Mouse (Mus musculus) CH12.LX (cell line): ENCODE measurements at regions not wholly inside any gene's neighbourhood (a gene's known extent, or its start where the extent isn't known, plus 50 kb on each side); places are given as distances from the start of the nearest gene placed in this dataset.

Experiments used
- DNase-seq: peaks from one replicate; pipeline ENCODE4 v3.0.0-alpha.2; 2013; ENCODE audit errors: extremely low read depth
- H3K27ac ChIP-seq: 2 replicates; pipeline ENCODE4 v1.5.1; 2012; ENCODE audit warnings: low read depth, mild to moderate bottlenecking, control low read depth, moderate library complexity; ENCODE audit not compliant: insufficient read depth
- H3K27me3 ChIP-seq: replicated peaks from 2 replicates; pipeline ENCODE3; 2012; ENCODE audit warnings: inconsistent platforms
- H3K36me3 ChIP-seq, 2 experiments: replicated peaks in 1 of 2; 2 replicates each; pipeline versions ENCODE3 to v1.6.1; 2012; ENCODE audit warnings: inconsistent platforms in 1 of 2, low read length in 1 of 2, mild to moderate bottlenecking in 1 of 2, mixed read lengths in 1 of 2, moderate library complexity in 1 of 2; ENCODE audit not compliant: control insufficient read depth in 1 of 2, insufficient read depth in 1 of 2
- H3K4me1 ChIP-seq, 2 experiments: 2 replicates each; pipeline ENCODE4 v1.6.1; 2012; ENCODE audit warnings: inconsistent platforms in 1 of 2, moderate library complexity in 1 of 2; ENCODE audit not compliant: insufficient read depth in 2 of 2, control insufficient read depth in 1 of 2
- H3K4me2 ChIP-seq: 2 replicates; pipeline ENCODE4 v1.6.1; 2012; ENCODE audit warnings: low read depth, mild to moderate bottlenecking, control low read depth; ENCODE audit not compliant: poor library complexity, insufficient read depth, severe bottlenecking
- H3K4me3 ChIP-seq, 3 experiments: fragments of 150-350 bp in 1 of 3; sonication (generic) in 1 of 3; replicated peaks in 1 of 3; 2 replicates each; pipeline versions ENCODE3 to v1.5.1; 2011 to 2012; ENCODE audit warnings: low read depth in 2 of 3, low read length in 2 of 3, mild to moderate bottlenecking in 2 of 3, moderate library complexity in 2 of 3, control low read depth in 1 of 3, improper control_type of control experiment in 1 of 3, inconsistent platforms in 1 of 3, mixed read lengths in 1 of 3; ENCODE audit not compliant: poor library complexity in 1 of 3
- H3K79me2 ChIP-seq: replicated peaks from 2 replicates; pipeline ENCODE4 v1.6.1; 2012; ENCODE audit warnings: mild to moderate bottlenecking, moderate library complexity; ENCODE audit not compliant: control insufficient read depth, poor library complexity, insufficient read depth, severe bottlenecking; ENCODE audit errors: extremely low read depth
- H3K9ac ChIP-seq: 2 replicates; pipeline ENCODE4 v1.6.1; 2012; ENCODE audit warnings: low read depth, mild to moderate bottlenecking, control low read depth, moderate library complexity; ENCODE audit not compliant: insufficient read depth
- H3K9me3 ChIP-seq: replicated peaks from 2 replicates; pipeline ENCODE3; 2012; ENCODE audit warnings: low read length, inconsistent platforms, mixed read lengths
- BHLHE40 ChIP-seq: IDR thresholded peaks from 2 replicates; pipeline ENCODE4 v1.6.1; 2011; ENCODE audit warnings: mild to moderate bottlenecking, low read depth, low read length, improper control_type of control experiment
- CHD1 ChIP-seq: IDR thresholded peaks from 2 replicates; pipeline ENCODE4 v1.6.1; 2012; ENCODE audit warnings: low read depth, low read length, improper control_type of control experiment, inconsistent platforms
- CHD2 ChIP-seq: IDR thresholded peaks from 2 replicates; pipeline ENCODE4 v1.6.1; 2011; ENCODE audit warnings: low read length, improper control_type of control experiment
- ELF1 ChIP-seq: IDR thresholded peaks from 2 replicates; pipeline ENCODE4 v1.6.1; 2014; ENCODE audit warnings: low read depth, mild to moderate bottlenecking, inconsistent platforms, low read length, improper control_type of control experiment
- EP300 ChIP-seq: IDR thresholded peaks from 2 replicates; pipeline ENCODE4 v1.6.1; 2011; ENCODE audit warnings: low read length, improper control_type of control experiment
- ETS1 ChIP-seq: conservative IDR thresholded peaks from 2 replicates; pipeline ENCODE4 v1.6.1; 2012; ENCODE audit warnings: low read depth, mild to moderate bottlenecking, inconsistent platforms, low read length, improper control_type of control experiment, moderate library complexity
- HCFC1 ChIP-seq: IDR thresholded peaks from 2 replicates; pipeline ENCODE4 v1.6.1; 2012; ENCODE audit warnings: low read depth, mild to moderate bottlenecking, inconsistent platforms, low read length, improper control_type of control experiment
- JUN ChIP-seq: IDR thresholded peaks from 2 replicates; pipeline ENCODE4 v1.6.1; 2011; ENCODE audit warnings: low read depth, mild to moderate bottlenecking, low read length, improper control_type of control experiment, moderate library complexity; ENCODE audit not compliant: insufficient read depth
- JUND ChIP-seq: conservative IDR thresholded peaks from 2 replicates; pipeline ENCODE4 v1.6.1; 2011; ENCODE audit warnings: low read depth, low read length, improper control_type of control experiment
- KAT2A ChIP-seq: IDR thresholded peaks from 2 replicates; pipeline ENCODE4 v1.6.1; 2012; ENCODE audit warnings: low read length, improper control_type of control experiment, inconsistent platforms; ENCODE audit not compliant: insufficient replicate concordance
- MAFK ChIP-seq: IDR thresholded peaks from 2 replicates; pipeline ENCODE4 v1.6.1; 2011; ENCODE audit warnings: low read length, improper control_type of control experiment; ENCODE audit not compliant: insufficient replicate concordance
- MAX ChIP-seq: IDR thresholded peaks from 2 replicates; pipeline ENCODE4 v1.6.1; 2011; ENCODE audit warnings: low read length, improper control_type of control experiment
- MAZ ChIP-seq: IDR thresholded peaks from 2 replicates; pipeline ENCODE4 v1.6.1; 2012; ENCODE audit warnings: low read depth, mild to moderate bottlenecking, inconsistent platforms, low read length, improper control_type of control experiment, moderate library complexity
- MEF2A ChIP-seq: IDR thresholded peaks from 2 replicates; pipeline ENCODE4 v1.6.1; 2014; ENCODE audit warnings: low read depth, mild to moderate bottlenecking, inconsistent platforms, low read length, improper control_type of control experiment, borderline replicate concordance
- MYC ChIP-seq: IDR thresholded peaks from 2 replicates; pipeline ENCODE4 v1.6.1; 2011; ENCODE audit warnings: low read depth, mild to moderate bottlenecking, improper control_type of control experiment, low read length
- PAX5 ChIP-seq: IDR thresholded peaks from 2 replicates; pipeline ENCODE4 v1.6.1; 2012; ENCODE audit warnings: low read length, inconsistent platforms, mixed read lengths
- POLR2A ChIP-seq: IDR thresholded peaks from 2 replicates; pipeline ENCODE4 v1.6.1; 2011; ENCODE audit warnings: low read depth, mild to moderate bottlenecking, improper control_type of control experiment, low read length
- UBTF ChIP-seq: IDR thresholded peaks from 2 replicates; pipeline ENCODE4 v1.6.1; 2012; ENCODE audit warnings: low read depth, mild to moderate bottlenecking, inconsistent platforms, low read length, improper control_type of control experiment, moderate library complexity
- ZC3H11A ChIP-seq: IDR thresholded peaks from 2 replicates; pipeline ENCODE4 v1.6.1; 2012; ENCODE audit warnings: low read depth, mild to moderate bottlenecking, inconsistent platforms, low read length, improper control_type of control experiment
- ZKSCAN1 ChIP-seq: IDR thresholded peaks from 2 replicates; pipeline ENCODE4 v1.6.1; 2012; ENCODE audit warnings: low read depth, inconsistent platforms, low read length, improper control_type of control experiment, borderline replicate concordance
- ZNF384 ChIP-seq: IDR thresholded peaks from 2 replicates; pipeline ENCODE4 v1.6.1; 2012; ENCODE audit warnings: low read depth, low read length, improper control_type of control experiment, inconsistent platforms
- dilution Hi-C: fragments of 300-500 bp; cut with MboI; formaldehyde crosslinking; loops from 2 replicates; pipeline ENCODE4 v1.14.3; 2020; ENCODE audit warnings: low sequenced_read_pairs; ENCODE audit not compliant: extremely low pct_unique_long_range_greater_than_20kb, extremely low pct_ligation_motif_present
- in situ Hi-C: fragments of 300-500 bp; cut with MboI; formaldehyde crosslinking; loops from 3 replicates; pipeline ENCODE4 v1.14.3; 2019; ENCODE audit warnings: low sequenced_read_pairs, low pct_ligation_motif_present, low pct_unique_long_range_greater_than_20kb, mixed read lengths

- Histone ChIP-seq H3K79me2 (no peaks in the 10 kb centered on the region), H3K4me1 (peaks cover 0 to 7% of the 10 kb centered on the region in 2 experiments; a peak in 1 of 4 replicates), H3K36me3 (no peaks in the 10 kb centered on the region), H3K9me3 (no peaks in the 10 kb centered on the region), H3K4me2 (no peak overlapping the region), H3K27ac (no peak overlapping the region), H3K4me3 (no peak overlapping the region), H3K9ac (no peak overlapping the region), H3K27me3 (no peaks in the 10 kb centered on the region)
- TF ChIP-seq MAFK: no peak
- no peak for TF ChIP-seq ETS1
- TF ChIP-seq CHD2: no peak
- TF ChIP-seq JUND: no peak
- no peak for TF ChIP-seq KAT2A
- TF ChIP-seq MAZ: no peak
- dilution Hi-C loops (no loop called here), in situ Hi-C loops (loop anchor here (10.0 kb wide), 1 partner anchor 61 kb away; no protein-coding TSS in a partner anchor)
- DNase-seq: no peak
These were observed 52.1 kb upstream of the Cd93 start for GRCm38 (mm10) chr2:148495485-148495884.

- H3K4me1 ChIP-seq: peaks cover 0 to 17% of the 10 kb centered on the region in 2 experiments; a peak in 1 of 4 replicates
- no peak overlapping the region for H3K27ac ChIP-seq
- H3K4me3 ChIP-seq: no peak overlapping the region
- dilution Hi-C loops (no loop called here), in situ Hi-C loops (loop anchor here (10.0 kb wide), 1 partner anchor 58 kb away; no protein-coding TSS in a partner anchor)
- H3K79me2 ChIP-seq: no peaks in the 10 kb centered on the region
- no peak for DNase-seq
- no peaks in the 10 kb centered on the region for H3K36me3 ChIP-seq
- H3K27me3 ChIP-seq: no peaks in the 10 kb centered on the region
- TF ChIP-seq ZNF384 (no peak), MAX (no peak), EP300 (no peak), UBTF (no peak), HCFC1 (no peak), JUN (no peak), BHLHE40 (no peak), ZKSCAN1 (no peak), MEF2A (no peak), MYC (no peak), POLR2A (no peak), CHD1 (no peak), ZC3H11A (no peak), PAX5 (no peak), ELF1 (no peak)
- no peaks in the 10 kb centered on the region for H3K9me3 ChIP-seq
- no peak overlapping the region for H3K4me2 ChIP-seq
- no peak overlapping the region for H3K9ac ChIP-seq
These were observed 49.9 kb upstream of the Cd93 start for GRCm38 (mm10) chr2:148493281-148493680.
